Mouse (Mus musculus): ENCODE data around the gene Zfp30. TPM values are rescaled to one million over a fixed set of nuclear protein-coding genes. Genes with fewer than 3 reads are reported as not detected.

The Zfp30 gene
- polyA plus RNA-seq, 1 experiment = 10.4 TPM

GRCm38 (mm10) chr7:29836816-29837215 is 53.0 kb downstream of the Zfp30 start:
- Histone ChIP-seq H3K27me3 (ENCODE audit: control insufficient read depth, insufficient read depth, low read length) (no peaks in the 10 kb centered on the region; the same call in 1 of the 2 replicates), H3K4me1 (ENCODE audit: control insufficient read depth, insufficient read depth, low read length) (no peaks in the 10 kb centered on the region), H3K27ac (ENCODE audit: insufficient read depth, low read length) (peak overlapping the region; percentile 6; the same call in 1 of the 2 replicates), H3K4me3 (replicated peaks; ENCODE audit: insufficient read depth, low read depth, low read length) (no peak overlapping the region)
- DNase-seq = no peak
- no peak for TF ChIP-seq CTCF (IDR thresholded peaks at IDR 0.05; ENCODE audit: borderline replicate concordance, insufficient read depth, low read depth, low read length)
- no peak for TF ChIP-seq POLR2A (IDR thresholded peaks at IDR 0.05; ENCODE audit: borderline replicate concordance, insufficient read depth, low read length)
- WGBS = 81% methylated on average over 1 of the region's 1 CpGs

GRCm38 (mm10) chr7:29839256-29839655 is 55.5 kb downstream of the Zfp30 start:
- 90% methylated on average over 3 of the region's 3 CpGs for WGBS
- Histone ChIP-seq H3K27ac (ENCODE audit: insufficient read depth, low read length) (no peak overlapping the region), H3K4me3 (replicated peaks; ENCODE audit: insufficient read depth, low read depth, low read length) (no peak overlapping the region), H3K4me1 (ENCODE audit: control insufficient read depth, insufficient read depth, low read length) (no peaks in the 10 kb centered on the region), H3K27me3 (ENCODE audit: control insufficient read depth, insufficient read depth, low read length) (no peaks in the 10 kb centered on the region; the same call in 1 of the 2 replicates)
- DNase-seq = no peak
- TF ChIP-seq POLR2A (IDR thresholded peaks at IDR 0.05; ENCODE audit: borderline replicate concordance, insufficient read depth, low read length) (no peak), CTCF (IDR thresholded peaks at IDR 0.05; ENCODE audit: borderline replicate concordance, insufficient read depth, low read depth, low read length) (no peak)

- no peaks in the 10 kb centered on the region for H3K4me1 ChIP-seq (ENCODE audit: control insufficient read depth, insufficient read depth, low read length)
- DNase-seq = no peak
- no peak for TF ChIP-seq CTCF (IDR thresholded peaks at IDR 0.05; ENCODE audit: borderline replicate concordance, insufficient read depth, low read depth, low read length)
- TF ChIP-seq POLR2A (IDR thresholded peaks at IDR 0.05; ENCODE audit: borderline replicate concordance, insufficient read depth, low read length) = no peak
- no peak overlapping the region for H3K4me3 ChIP-seq (replicated peaks; ENCODE audit: insufficient read depth, low read depth, low read length)
- WGBS = 94% methylated on average over 1 of the region's 1 CpGs
- H3K27ac ChIP-seq (ENCODE audit: insufficient read depth, low read length) = no peak overlapping the region
- no peaks in the 10 kb centered on the region for H3K27me3 ChIP-seq (ENCODE audit: control insufficient read depth, insufficient read depth, low read length)
Measured at GRCm38 (mm10) chr7:29842105-29842504, 58.3 kb downstream of the Zfp30 start.

Other genes with a start within 250 kb of the Zfp30 start
- not detected in 2 replicates for gene Catsperg2, start 57.0 kb upstream of the Zfp30 start, polyA plus RNA-seq (2012; rRNA removed)
- 11.1 and 12.3 TPM in 2 replicates for gene Zfp84, start 15.4 kb upstream of the Zfp30 start, polyA plus RNA-seq (2012; rRNA removed)
- 10.7 and 11.1 TPM in 2 replicates for gene Zfp790, start 32.1 kb downstream of the Zfp30 start, polyA plus RNA-seq (2012; rRNA removed)
- gene Zfp940, start 69.7 kb downstream of the Zfp30 start, polyA plus RNA-seq (2012; rRNA removed) = 10.6 and 10.8 TPM in 2 replicates
- 12.7 and 13.6 TPM in 2 replicates for gene Zfp420, start 76.0 kb downstream of the Zfp30 start, polyA plus RNA-seq (2012; rRNA removed)
- gene Zfp27, start 122.6 kb downstream of the Zfp30 start, polyA plus RNA-seq (2012; rRNA removed) = 13.7 and 14.4 TPM in 2 replicates
- gene Zfp383, start 124.2 kb downstream of the Zfp30 start, polyA plus RNA-seq (2012; rRNA removed) = 13.4 and 14.0 TPM in 2 replicates
- gene Zfp74, start 170.1 kb downstream of the Zfp30 start, polyA plus RNA-seq (2012; rRNA removed) = 15.4 and 17.3 TPM in 2 replicates
- 3.3 and 4.2 TPM in 2 replicates for gene Zfp568, start 200.0 kb downstream of the Zfp30 start, polyA plus RNA-seq (2012; rRNA removed)